Mouse (Mus musculus) bone marrow macrophage, adult 2 months (primary cell): ENCODE data around the gene Cgnl1. TPM values are rescaled to one million over a fixed set of nuclear protein-coding genes. Genes with fewer than 3 reads are reported as not detected.

Experiments used
- H3K27ac ChIP-seq: 2 replicates; pipeline ENCODE4 v1.5.1; 2012; ENCODE audit warnings: low read depth, low read length; ENCODE audit not compliant: insufficient read depth
- H3K4me1 ChIP-seq: 2 replicates; pipeline ENCODE4 v1.6.1; 2012; ENCODE audit warnings: low read length; ENCODE audit not compliant: control insufficient read depth, insufficient read depth
- H3K4me3 ChIP-seq: 2 replicates; pipeline ENCODE4 v1.5.1; 2012; ENCODE audit warnings: mild to moderate bottlenecking, low read length, moderate library complexity; ENCODE audit not compliant: insufficient read depth
- CTCF ChIP-seq: IDR thresholded peaks from 2 replicates; pipeline ENCODE4 v1.5.1; 2012; ENCODE audit warnings: low read depth, mild to moderate bottlenecking, low read length, moderate library complexity
- POLR2A ChIP-seq: IDR thresholded peaks from 2 replicates; pipeline ENCODE4 v1.6.1; 2012; ENCODE audit warnings: mild to moderate bottlenecking, low read depth, low read length, borderline replicate concordance
- polyA plus RNA-seq: library from polyadenylated mRNA; stranded (reverse); fragments of >200 nt; gene quantifications from 2 replicates; pipeline ENCODE4 v1.2.4, GENCODE M21; 2012; ENCODE audit not compliant: missing spikeins, insufficient read depth, insufficient read length

Cgnl1 gene
- polyA plus RNA-seq, 1 experiment: 8.4 TPM

DNA sequence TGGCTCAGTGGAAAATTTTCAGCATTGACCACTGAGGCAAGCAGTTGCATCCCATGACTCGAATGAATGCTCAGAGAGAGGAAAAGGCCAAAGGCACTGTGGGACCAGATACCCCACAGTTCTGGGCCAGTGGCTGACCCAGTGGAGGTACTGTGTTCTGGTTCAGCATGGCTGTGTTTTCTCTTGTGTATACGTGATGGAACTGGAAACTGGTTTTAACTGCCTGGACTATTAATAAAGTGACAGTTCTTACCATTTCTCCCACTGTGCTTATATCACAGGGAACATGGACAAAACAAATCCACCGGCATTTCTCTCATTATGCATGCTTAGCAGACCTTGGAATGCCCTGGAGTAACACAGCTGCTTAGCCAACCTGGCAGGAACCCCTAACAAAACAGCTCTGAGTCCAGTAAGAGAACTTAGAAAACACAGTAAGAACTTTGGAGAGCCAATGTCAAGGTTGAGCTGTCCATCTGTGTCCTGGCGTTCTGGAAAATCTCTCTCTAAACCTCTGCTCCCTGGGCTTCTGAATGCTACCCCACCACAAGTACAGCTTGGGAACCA, 131.0 kb downstream of the Cgnl1 start:
- TF ChIP-seq POLR2A (no peak), CTCF (no peak)
- Histone ChIP-seq H3K27ac (no peak overlapping the region), H3K4me1 (no peaks in the 10 kb centered on the region), H3K4me3 (no peak overlapping the region)

DNA sequence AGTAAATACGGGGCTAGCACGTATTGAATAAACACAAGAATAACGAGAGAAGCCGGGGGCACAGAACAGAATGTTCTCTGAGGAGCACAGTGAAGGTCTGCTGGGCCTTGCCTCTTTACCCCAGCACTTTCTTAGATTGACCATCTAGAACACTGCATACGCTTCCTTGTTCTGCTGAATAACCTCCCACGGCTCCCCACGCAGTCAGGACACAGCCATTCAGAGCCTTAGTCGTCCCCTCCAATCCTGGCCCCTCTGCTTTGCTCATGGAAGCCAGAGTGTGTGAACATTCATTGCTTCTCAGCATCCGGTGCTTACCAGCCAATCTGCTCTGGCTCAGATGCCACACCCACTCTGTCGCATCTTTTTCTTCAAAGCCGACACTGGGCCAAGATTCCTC, 133.2 kb downstream of the Cgnl1 start:
- no peak overlapping the region for H3K4me3 ChIP-seq
- H3K4me1 ChIP-seq: no peaks in the 10 kb centered on the region
- H3K27ac ChIP-seq: no peak overlapping the region
- no peak for TF ChIP-seq POLR2A
- no peak for TF ChIP-seq CTCF

DNA sequence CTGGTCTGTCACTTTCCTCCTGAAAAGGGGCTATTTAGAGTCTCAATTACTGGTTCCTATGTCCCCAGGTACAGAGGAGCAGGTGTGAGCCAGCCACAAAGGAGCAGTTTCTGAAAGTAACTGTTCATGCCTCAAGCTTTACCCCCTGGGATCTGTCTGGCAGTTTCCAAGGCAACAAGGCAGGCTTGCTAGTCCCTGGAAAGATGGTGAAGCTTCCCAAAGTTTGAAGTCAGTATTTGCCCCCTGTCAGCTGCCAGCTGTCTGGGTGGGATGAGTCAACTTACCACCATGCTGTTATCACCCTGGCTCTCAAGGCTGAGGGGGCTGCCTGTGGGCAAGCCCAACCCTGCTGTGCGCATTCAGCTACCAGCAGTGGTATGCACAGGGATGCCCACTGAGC, 134.5 kb downstream of the Cgnl1 start:
- TF ChIP-seq CTCF (no peak), POLR2A (no peak)
- Histone ChIP-seq H3K4me3 (no peak overlapping the region), H3K27ac (no peak overlapping the region), H3K4me1 (no peaks in the 10 kb centered on the region)

- TF ChIP-seq POLR2A (no peak), CTCF (no peak)
- Histone ChIP-seq H3K27ac (no peak overlapping the region), H3K4me3 (no peak overlapping the region), H3K4me1 (no peaks in the 10 kb centered on the region)
Measured at GRCm38 (mm10) chr9:71635627-71636026, 135.8 kb downstream of the Cgnl1 start.

DNA sequence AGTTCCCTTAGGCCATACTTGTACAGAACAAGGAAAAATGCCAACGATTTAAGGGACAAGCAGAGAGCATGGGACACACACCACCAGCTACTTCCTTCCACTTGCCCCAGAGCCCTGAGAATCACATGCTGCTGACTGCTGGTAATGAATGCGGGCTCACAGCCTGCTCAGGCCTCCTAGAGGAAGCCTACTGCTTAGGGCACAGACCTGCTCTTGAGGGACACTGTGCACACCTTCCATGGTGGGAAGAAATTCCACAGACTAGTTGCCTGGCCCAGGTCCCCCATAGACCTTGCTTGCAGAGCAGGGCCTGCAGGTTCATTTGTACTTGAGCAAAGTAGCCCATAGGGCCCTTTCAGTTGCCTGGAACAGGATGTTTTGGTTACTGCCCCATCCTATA, 136.5 kb downstream of the Cgnl1 start:
- Histone ChIP-seq H3K27ac (no peak overlapping the region), H3K4me3 (no peak overlapping the region), H3K4me1 (no peaks in the 10 kb centered on the region)
- TF ChIP-seq CTCF: no peak
- no peak for TF ChIP-seq POLR2A

DNA sequence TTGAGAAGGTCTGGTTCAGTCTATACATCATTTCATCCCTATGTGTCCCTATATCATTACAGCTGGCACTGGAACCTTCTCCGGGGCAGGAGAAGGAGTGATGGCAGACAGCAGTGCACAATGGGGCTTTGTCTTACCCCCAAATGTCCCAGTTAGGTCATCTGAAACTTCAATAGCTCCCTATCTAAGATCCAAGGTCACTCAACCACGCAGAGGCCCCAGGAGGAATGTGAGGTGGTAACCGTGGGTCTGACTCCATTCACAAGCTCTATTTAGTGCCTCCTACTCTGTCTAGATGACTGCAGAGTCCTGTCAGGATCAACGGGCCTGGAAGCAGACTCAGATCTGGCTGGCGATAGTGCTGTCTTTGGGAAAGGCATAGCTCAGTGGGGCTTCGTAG, 142.5 kb downstream of the Cgnl1 start:
- TF ChIP-seq POLR2A (no peak), CTCF (no peak)
- no peak overlapping the region for H3K27ac ChIP-seq
- H3K4me3 ChIP-seq: no peak overlapping the region

GRCm38 (mm10) chr9:71628286-71628685, 143.1 kb downstream of the Cgnl1 start:
- no peak overlapping the region for H3K4me3 ChIP-seq
- TF ChIP-seq POLR2A: no peak
- no peak for TF ChIP-seq CTCF
- no peak overlapping the region for H3K27ac ChIP-seq
- no peaks in the 10 kb centered on the region for H3K4me1 ChIP-seq

More for the DNA sequence above, 142.5 kb downstream of the Cgnl1 start:
- H3K4me1 ChIP-seq: no peaks in the 10 kb centered on the region

- Histone ChIP-seq H3K4me1 (no peaks in the 10 kb centered on the region), H3K4me3 (no peak overlapping the region)
Measured at GRCm38 (mm10) chr9:71625961-71626360, 145.4 kb downstream of the Cgnl1 start.

GRCm38 (mm10) chr9:71624793-71625495, 146.5 kb downstream of the Cgnl1 start:
- TF ChIP-seq POLR2A: no peak
- TF ChIP-seq CTCF: peak; percentile 63
- no peak overlapping the region for H3K4me3 ChIP-seq

More at GRCm38 (mm10) chr9:71625961-71626360, 145.4 kb downstream of the Cgnl1 start:
- no peak for TF ChIP-seq POLR2A
- no peak for TF ChIP-seq CTCF
- H3K27ac ChIP-seq: no peak overlapping the region

DNA sequence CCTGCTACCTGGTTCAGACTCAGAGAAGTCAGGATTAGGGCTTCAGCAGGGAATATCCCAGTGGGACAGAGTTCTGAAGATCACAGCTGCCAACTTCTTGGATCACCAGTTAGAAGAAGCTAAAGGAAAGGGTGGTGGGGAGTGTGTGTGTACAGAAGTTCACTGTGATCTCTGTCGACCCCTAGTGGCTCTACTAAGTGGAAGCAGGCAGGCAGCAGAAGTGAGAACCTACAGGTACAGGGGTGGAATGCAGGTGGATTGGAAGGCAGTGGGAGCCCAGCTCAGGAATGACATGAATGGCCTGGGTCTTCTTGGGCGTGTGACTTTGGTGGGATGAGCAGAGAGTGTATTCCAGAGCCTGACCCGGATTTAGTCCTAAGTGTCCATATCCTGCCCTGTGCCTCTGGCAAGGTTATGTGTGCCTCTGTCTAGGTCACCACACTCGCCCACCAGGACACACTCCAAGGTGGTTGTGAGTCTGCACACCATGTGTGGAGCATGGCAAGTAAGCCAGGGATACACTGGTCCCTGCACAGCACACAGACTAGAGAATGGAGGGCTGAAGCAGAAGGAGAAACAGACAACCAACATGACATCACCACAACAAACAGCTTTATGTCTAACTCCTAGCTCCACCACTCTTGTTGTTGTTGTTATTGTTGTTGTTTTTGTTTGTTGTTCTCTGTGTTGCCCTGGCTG, 147.4 kb downstream of the Cgnl1 start:
- Histone ChIP-seq H3K4me3 (no peak overlapping the region), H3K27ac (no peak overlapping the region), H3K4me1 (no peaks in the 10 kb centered on the region)
- TF ChIP-seq POLR2A (no peak), CTCF (peak; percentile 63; the same call in 1 of the 2 replicates)

More at GRCm38 (mm10) chr9:71624793-71625495, 146.5 kb downstream of the Cgnl1 start:
- H3K27ac ChIP-seq: no peak overlapping the region
- no peaks in the 10 kb centered on the region for H3K4me1 ChIP-seq
